Mouse (Mus musculus): Measurements from ENCODE around the gene Abca8a. TPM values are rescaled to one million over a fixed set of nuclear protein-coding genes. Genes with fewer than 3 reads are reported as not detected.

The Abca8a gene
- polyA plus RNA-seq (2012; ENCODE audit: insufficient read depth, low replicate concordance) = not detected in 2 replicates

DNA sequence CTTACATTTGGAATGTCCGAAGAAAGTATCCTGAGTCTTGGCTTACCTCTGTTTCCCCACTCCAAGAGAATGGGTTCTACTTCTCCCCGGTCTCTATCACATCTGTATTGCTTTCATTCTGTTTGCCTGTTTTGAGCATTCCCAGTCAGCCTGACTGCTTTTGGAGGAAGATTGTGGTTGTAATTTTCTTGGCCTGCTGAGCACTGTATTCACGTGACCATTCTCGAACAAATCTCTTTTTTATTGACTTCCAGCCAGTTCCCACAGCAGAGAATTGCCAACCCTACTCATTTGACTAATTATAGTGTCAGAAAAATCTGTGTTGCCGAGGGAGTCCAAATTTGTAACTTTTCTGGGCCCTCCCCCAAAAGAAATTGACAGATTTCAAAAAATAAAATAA, at the start of gene Abca8a:
TSS of gene Abca8a (minus strand) at position 121 of the 400 bp plus-strand sequence.
- no peaks in the 10 kb centered on the region for H3K9me3 ChIP-seq
- no peak within 1 kb of the TSS for H3K4me3 ChIP-seq (replicated peaks)
- H3K4me1 ChIP-seq = no peaks in the 10 kb centered on the region
- TF ChIP-seq GATA1 (IDR thresholded peaks at IDR 0.05; ENCODE audit: borderline replicate concordance, low read length) = no peak
- TF ChIP-seq FLI1 (IDR thresholded peaks at IDR 0.05; ENCODE audit: low read length) = no peak
- H3K27me3 ChIP-seq (replicated peaks) = no peaks in the 10 kb centered on the region
- H3K36me3 ChIP-seq (replicated peaks; ENCODE audit: low read length) = no peaks in the 10 kb centered on the region

DNA sequence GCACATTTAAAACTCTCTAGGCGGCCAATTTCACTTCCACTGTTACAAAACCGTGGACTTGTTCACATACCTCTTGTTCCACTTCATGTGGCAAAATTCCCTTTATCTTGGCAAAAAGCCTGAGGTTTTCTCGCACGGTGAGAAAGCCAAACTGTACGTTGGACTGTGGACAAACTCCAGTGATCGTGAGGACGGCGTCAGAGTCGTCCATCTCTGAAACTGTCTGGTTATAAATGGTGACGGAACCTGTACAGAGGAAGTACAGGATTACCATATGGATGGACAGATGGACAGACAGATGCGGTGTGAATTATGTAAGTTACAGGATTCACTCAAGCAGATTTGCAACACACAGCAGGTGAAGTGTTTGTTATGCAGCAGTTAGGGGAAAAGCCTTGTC, 49.6 kb upstream of the Abca8a start:
- Histone ChIP-seq H3K9me3 (0 out of 2 replicates have a peak, but pooled peaks cover 9% of the 10 kb centered on the region), H3K4me1 (no peaks in the 10 kb centered on the region)
- TF ChIP-seq FLI1 (IDR thresholded peaks at IDR 0.05; ENCODE audit: low read length) (no peak), GATA1 (IDR thresholded peaks at IDR 0.05; ENCODE audit: borderline replicate concordance, low read length) (no peak)

DNA sequence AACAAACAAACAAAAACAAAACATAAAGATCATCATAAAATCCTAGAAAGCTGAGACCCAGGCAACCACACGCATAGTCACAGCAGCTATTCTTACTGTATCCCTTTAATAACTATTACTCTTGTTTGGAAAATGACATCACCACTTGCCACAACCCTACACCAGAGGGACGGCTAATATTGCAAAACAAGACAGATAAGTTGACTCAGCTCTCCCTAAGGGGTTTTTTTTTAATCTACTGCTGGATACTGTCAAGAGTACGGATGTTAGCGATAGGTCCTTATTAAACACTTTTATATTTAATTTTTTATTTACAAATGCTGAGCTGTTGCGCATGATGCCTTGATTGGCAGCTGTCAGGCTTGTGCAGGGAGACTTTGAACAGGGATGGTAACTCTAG, 35.0 kb upstream of the Abca8a start:
- no peaks in the 10 kb centered on the region for H3K36me3 ChIP-seq (replicated peaks; ENCODE audit: low read length)
- H3K4me1 ChIP-seq = no peaks in the 10 kb centered on the region
- no peaks in the 10 kb centered on the region for H3K9me3 ChIP-seq
- H3K4me3 ChIP-seq (replicated peaks) = no peak overlapping the region
- TF ChIP-seq FLI1 (IDR thresholded peaks at IDR 0.05; ENCODE audit: low read length) (no peak), GATA1 (IDR thresholded peaks at IDR 0.05; ENCODE audit: borderline replicate concordance, low read length) (no peak)
- no peaks in the 10 kb centered on the region for H3K27me3 ChIP-seq (replicated peaks)

More for the DNA sequence above, 49.6 kb upstream of the Abca8a start:
- no peaks in the 10 kb centered on the region for H3K36me3 ChIP-seq (replicated peaks; ENCODE audit: low read length)
- no peaks in the 10 kb centered on the region for H3K27me3 ChIP-seq (replicated peaks)
- H3K4me3 ChIP-seq (replicated peaks) = no peak overlapping the region

DNA sequence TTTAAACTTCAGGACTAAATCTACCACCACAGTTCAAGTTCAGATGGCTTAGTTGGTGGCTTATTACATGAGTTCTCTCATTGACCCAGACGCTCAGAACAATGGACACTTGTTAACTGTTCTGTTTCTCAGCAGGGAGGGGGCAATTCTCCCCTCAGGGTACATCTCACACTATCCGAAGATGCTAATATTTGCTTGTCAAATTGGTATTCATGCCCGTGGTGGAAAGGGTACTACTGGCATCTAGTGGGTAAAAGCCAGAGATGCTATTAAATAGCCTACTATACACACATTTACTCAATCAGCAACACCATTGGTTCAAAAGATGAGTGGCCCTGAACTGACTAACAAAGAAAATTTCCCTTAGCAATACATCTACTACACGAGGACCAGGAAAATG, 15.4 kb upstream of the Abca8a start:
- Histone ChIP-seq H3K36me3 (replicated peaks; ENCODE audit: low read length) (no peaks in the 10 kb centered on the region), H3K9me3 (peaks cover 8% of the 10 kb centered on the region; the same call in 1 of the 2 replicates), H3K27me3 (replicated peaks) (no peaks in the 10 kb centered on the region), H3K4me1 (no peaks in the 10 kb centered on the region), H3K4me3 (replicated peaks) (no peak overlapping the region)
- TF ChIP-seq FLI1 (IDR thresholded peaks at IDR 0.05; ENCODE audit: low read length) = no peak
- no peak for TF ChIP-seq GATA1 (IDR thresholded peaks at IDR 0.05; ENCODE audit: borderline replicate concordance, low read length)

DNA sequence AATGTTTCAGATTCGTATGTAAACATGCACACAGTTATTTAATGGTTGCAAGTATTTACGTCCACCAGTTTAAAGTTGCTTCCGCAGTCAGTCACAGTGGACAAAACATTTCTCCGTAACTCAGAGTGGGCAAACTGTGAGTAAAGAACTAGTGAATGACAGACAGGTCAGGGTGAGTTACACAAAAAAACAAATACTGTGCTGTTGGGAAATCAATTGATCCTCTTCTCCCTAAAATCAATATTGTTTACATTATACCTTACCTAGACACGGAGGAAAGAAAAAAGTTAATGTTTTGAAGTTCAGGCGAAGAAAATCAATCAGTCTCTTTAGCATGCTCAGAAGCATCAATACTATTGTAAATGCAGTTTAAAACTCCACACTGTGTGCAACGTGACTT, 5.7 kb upstream of the Abca8a start:
- Histone ChIP-seq H3K4me3 (replicated peaks) (no peak overlapping the region), H3K27me3 (replicated peaks) (no peaks in the 10 kb centered on the region), H3K9me3 (no peaks in the 10 kb centered on the region), H3K4me1 (no peaks in the 10 kb centered on the region), H3K36me3 (replicated peaks; ENCODE audit: low read length) (no peaks in the 10 kb centered on the region)
- no peak for TF ChIP-seq GATA1 (IDR thresholded peaks at IDR 0.05; ENCODE audit: borderline replicate concordance, low read length)
- TF ChIP-seq FLI1 (IDR thresholded peaks at IDR 0.05; ENCODE audit: low read length) = no peak

DNA sequence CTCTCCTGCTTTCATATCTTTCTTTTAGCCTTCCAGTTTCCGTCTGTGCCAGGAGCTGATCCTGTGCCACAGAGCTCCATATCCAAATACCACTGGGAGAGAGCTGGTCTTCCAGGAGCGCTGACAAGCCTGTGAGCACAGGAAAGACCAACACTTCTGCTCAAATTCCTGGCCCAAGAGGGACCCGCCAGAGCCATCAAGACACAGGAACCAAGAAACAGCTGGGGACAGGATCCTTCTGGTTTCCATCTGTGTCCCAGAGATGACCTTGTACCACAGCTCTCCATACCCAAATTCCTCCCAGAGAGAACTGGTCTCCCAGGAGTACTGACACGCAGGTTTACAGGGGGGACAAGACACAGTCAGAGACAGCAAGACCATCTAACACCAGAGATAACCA, 3.1 kb upstream of the Abca8a start:
- H3K4me1 ChIP-seq = no peaks in the 10 kb centered on the region
- H3K27me3 ChIP-seq (replicated peaks) = no peaks in the 10 kb centered on the region
- no peaks in the 10 kb centered on the region for H3K9me3 ChIP-seq
- H3K36me3 ChIP-seq (replicated peaks; ENCODE audit: low read length) = no peaks in the 10 kb centered on the region
- H3K4me3 ChIP-seq (replicated peaks) = no peak overlapping the region
- TF ChIP-seq GATA1 (IDR thresholded peaks at IDR 0.05; ENCODE audit: borderline replicate concordance, low read length) (no peak), FLI1 (IDR thresholded peaks at IDR 0.05; ENCODE audit: low read length) (no peak)

DNA sequence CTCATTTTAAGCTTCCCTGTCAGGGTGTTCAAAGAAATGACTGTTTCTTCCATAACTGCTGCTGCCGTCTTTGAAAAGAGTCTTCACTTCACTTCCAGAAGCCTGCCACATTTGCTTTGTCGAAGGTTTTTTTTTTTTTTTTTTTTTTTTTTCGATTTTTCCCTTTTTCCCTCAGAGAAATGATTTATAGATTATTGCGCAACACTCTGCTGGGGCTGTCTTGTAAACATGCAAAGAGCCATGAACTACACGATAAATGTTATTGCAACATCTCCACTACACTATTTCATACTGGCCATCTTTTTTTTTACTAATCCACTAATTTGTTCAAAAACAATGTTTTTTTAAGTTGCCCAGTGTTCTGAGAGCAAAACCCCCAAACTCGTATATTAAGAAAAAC, 1.7 kb upstream of the Abca8a start:
- TF ChIP-seq GATA1 (IDR thresholded peaks at IDR 0.05; ENCODE audit: borderline replicate concordance, low read length) = no peak
- no peak for TF ChIP-seq FLI1 (IDR thresholded peaks at IDR 0.05; ENCODE audit: low read length)
- Histone ChIP-seq H3K4me3 (replicated peaks) (no peak overlapping the region), H3K27me3 (replicated peaks) (no peaks in the 10 kb centered on the region), H3K9me3 (no peaks in the 10 kb centered on the region), H3K36me3 (replicated peaks; ENCODE audit: low read length) (no peaks in the 10 kb centered on the region), H3K4me1 (no peaks in the 10 kb centered on the region)

DNA sequence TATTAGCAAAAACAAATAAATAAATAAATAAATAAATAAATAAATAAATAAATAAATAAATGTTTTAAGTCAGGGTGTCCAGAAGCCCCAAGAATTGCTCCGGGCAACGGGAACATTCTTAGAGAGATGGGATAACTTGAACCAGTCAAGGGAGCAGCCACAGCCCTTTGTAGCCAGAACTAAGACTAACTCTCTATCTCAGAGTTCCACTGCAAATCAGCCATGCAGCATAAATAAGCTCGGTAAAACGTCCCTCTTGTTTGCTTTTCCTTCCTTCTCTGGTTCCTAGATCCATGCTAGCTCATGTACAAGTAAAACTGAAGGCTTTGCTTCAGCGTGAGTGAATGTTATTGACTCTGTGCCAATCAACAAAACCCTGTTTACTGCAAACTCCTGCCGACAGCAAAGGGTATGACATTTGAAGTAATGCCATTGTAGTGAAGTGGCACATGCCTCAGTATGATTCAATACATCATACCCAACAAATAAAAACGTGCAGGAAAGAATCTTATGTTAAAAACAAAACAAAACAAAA, 865 bp downstream of the Abca8a start:
- no peak overlapping the region for H3K4me3 ChIP-seq (replicated peaks)
- H3K4me1 ChIP-seq = no peaks in the 10 kb centered on the region
- no peaks in the 10 kb centered on the region for H3K36me3 ChIP-seq (replicated peaks; ENCODE audit: low read length)
- no peaks in the 10 kb centered on the region for H3K27me3 ChIP-seq (replicated peaks)
- H3K9me3 ChIP-seq = no peaks in the 10 kb centered on the region
- TF ChIP-seq FLI1 (IDR thresholded peaks at IDR 0.05; ENCODE audit: low read length) (no peak), GATA1 (IDR thresholded peaks at IDR 0.05; ENCODE audit: borderline replicate concordance, low read length) (no peak)

DNA sequence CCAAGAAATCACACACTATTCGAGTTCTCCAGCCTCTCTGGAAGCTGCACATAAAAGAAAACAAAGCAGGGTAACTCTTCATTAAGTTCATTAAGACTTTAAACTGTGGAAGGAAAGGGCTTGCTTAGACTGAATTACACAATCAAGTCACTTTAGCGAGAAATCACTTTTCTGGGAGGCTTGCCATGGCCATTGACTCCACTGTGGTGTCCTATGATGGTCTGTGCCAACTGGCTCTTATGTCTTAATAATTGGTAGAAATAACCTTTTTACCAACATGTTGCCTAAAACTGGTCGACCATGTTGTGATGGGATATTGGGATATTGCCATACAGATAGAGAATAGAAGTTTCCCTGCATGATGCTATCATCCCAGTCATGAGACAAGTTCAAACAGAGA, 1.5 kb downstream of the Abca8a start:
- Histone ChIP-seq H3K9me3 (no peaks in the 10 kb centered on the region), H3K4me1 (no peaks in the 10 kb centered on the region), H3K36me3 (replicated peaks; ENCODE audit: low read length) (no peaks in the 10 kb centered on the region), H3K4me3 (replicated peaks) (no peak overlapping the region), H3K27me3 (replicated peaks) (no peaks in the 10 kb centered on the region)
- TF ChIP-seq GATA1 (IDR thresholded peaks at IDR 0.05; ENCODE audit: borderline replicate concordance, low read length) (no peak), FLI1 (IDR thresholded peaks at IDR 0.05; ENCODE audit: low read length) (no peak)

DNA sequence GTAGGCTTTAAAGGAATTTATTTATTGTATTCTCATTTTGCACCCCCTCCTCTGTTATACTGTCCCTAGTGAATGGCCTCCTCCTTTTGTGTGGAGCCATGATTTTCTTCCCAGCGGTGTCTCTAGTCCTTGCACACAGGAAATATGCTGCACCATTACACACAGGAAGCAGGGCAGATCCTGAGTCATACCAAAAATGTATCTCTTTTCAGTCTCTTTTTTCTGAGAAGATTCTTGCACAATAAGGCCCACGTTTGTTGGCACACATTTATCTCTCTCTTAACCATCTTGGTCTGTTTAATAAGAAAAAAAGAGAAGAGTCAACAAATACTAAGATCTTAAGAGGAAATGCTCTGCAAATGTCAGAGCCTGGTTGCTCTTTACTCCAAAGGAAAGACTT, 4.5 kb downstream of the Abca8a start:
- Histone ChIP-seq H3K4me1 (no peaks in the 10 kb centered on the region), H3K4me3 (replicated peaks) (no peak overlapping the region), H3K9me3 (no peaks in the 10 kb centered on the region), H3K27me3 (replicated peaks) (no peaks in the 10 kb centered on the region), H3K36me3 (replicated peaks; ENCODE audit: low read length) (no peaks in the 10 kb centered on the region)
- TF ChIP-seq FLI1 (IDR thresholded peaks at IDR 0.05; ENCODE audit: low read length) (no peak), GATA1 (IDR thresholded peaks at IDR 0.05; ENCODE audit: borderline replicate concordance, low read length) (no peak)

DNA sequence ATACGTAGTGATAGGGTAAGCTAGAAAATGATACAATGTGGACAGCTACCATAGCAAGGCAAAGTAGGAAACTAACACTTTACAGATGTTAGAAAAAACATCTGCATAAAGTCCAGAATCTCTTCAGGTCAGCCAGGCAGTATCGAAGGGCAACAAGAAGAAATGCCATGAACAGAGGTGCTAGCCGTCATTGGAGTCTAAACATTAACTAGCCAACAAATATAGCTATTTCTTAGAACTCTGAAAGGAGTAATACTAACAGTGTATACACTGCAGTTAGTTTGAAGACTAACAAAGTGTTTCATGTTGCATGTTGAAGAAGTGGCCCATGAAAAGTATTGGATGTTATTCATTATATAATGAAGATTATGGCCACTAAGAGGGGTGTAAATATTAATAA, 23.6 kb downstream of the Abca8a start:
- Histone ChIP-seq H3K36me3 (replicated peaks; ENCODE audit: low read length) (no peaks in the 10 kb centered on the region), H3K9me3 (no peaks in the 10 kb centered on the region), H3K27me3 (replicated peaks) (no peaks in the 10 kb centered on the region), H3K4me1 (no peaks in the 10 kb centered on the region), H3K4me3 (replicated peaks) (no peak overlapping the region)
- TF ChIP-seq FLI1 (IDR thresholded peaks at IDR 0.05; ENCODE audit: low read length) (no peak), GATA1 (IDR thresholded peaks at IDR 0.05; ENCODE audit: borderline replicate concordance, low read length) (no peak)

Data from megakaryocyte, embryonic 14.5 days (primary cell).